Mouse (Mus musculus) layer of hippocampus, adult 9-10 months (tissue): ENCODE data around the gene Cmklr1.
"Not testable (repeated sequence)": the region's sequence is repeated elsewhere in the genome, so short reads cannot be mapped to it uniquely, and the experiment has no call there.

Source experiments
- DNase-seq: peaks from one replicate; pipeline ENCODE4 v3.0.0; 2022; ENCODE audit warnings: low spot score

Gene Cmklr1

GRCm38 (mm10) chr5:113586458-113586849 is 63.8 kb downstream of the Cmklr1 start:
- not testable (repeated sequence) for DNase-seq

GRCm38 (mm10) chr5:113585619-113586457 is 64.4 kb downstream of the Cmklr1 start:
- not testable (repeated sequence) for DNase-seq

- DNase-seq = no peak
Observed at GRCm38 (mm10) chr5:113584439-113584838, 65.8 kb downstream of the Cmklr1 start.

GRCm38 (mm10) chr5:113583424-113584162 is 66.6 kb downstream of the Cmklr1 start:
- no peak for DNase-seq

GRCm38 (mm10) chr5:113580801-113581200 is 69.4 kb downstream of the Cmklr1 start:
- no peak for DNase-seq

- no peak for DNase-seq
Observed at GRCm38 (mm10) chr5:113580248-113580647, 70.0 kb downstream of the Cmklr1 start.

GRCm38 (mm10) chr5:113579128-113579527 is 71.1 kb downstream of the Cmklr1 start:
- no peak for DNase-seq

GRCm38 (mm10) chr5:113578428-113578827 is 71.8 kb downstream of the Cmklr1 start:
- DNase-seq = no peak

GRCm38 (mm10) chr5:113577555-113577954 is 72.7 kb downstream of the Cmklr1 start:
- no peak for DNase-seq

- DNase-seq = no peak
Observed at GRCm38 (mm10) chr5:113570056-113570717, 80.0 kb downstream of the Cmklr1 start.

GRCm38 (mm10) chr5:113565858-113566257 is 84.4 kb downstream of the Cmklr1 start:
- no peak for DNase-seq

GRCm38 (mm10) chr5:113565101-113565854 is 84.9 kb downstream of the Cmklr1 start:
- DNase-seq = no peak

GRCm38 (mm10) chr5:113564463-113564862 is 85.8 kb downstream of the Cmklr1 start:
- no peak for DNase-seq
